ENCODE assay signal across 8 mouse cellular contexts in genomic region chr8:49035519-49035918, GRCm38 (mm10).
A peak's percentile ranks its signal among the peaks of the same experiment; 100 is the strongest.
DNase-seq lines count a peak whose midpoint lies in the region; ATAC-seq and TF ChIP-seq lines count a peak whose summit lies in the region.

No protein-coding gene starts in this region.

- peaks cover 12% of the 10 kb centered on the region; the same call in 1 of the 2 replicates for H3K4me1 ChIP-seq in hindbrain, embryonic 10.5 days (replicated peaks)
- H3K4me1 ChIP-seq in hindbrain, embryonic 16.5 days (ENCODE audit: control insufficient read depth, insufficient read depth, low read depth, low read length) = no peaks in the 10 kb centered on the region
- no peaks in the 10 kb centered on the region for H3K4me1 ChIP-seq in forebrain, embryonic 13.5 days
- no peaks in the 10 kb centered on the region for H3K4me1 ChIP-seq in neural tube, embryonic 12.5 days

- no peak overlapping the region for H3K4me2 ChIP-seq in hindbrain, embryonic 16.5 days (ENCODE audit: low read length)
- no peak overlapping the region for H3K4me2 ChIP-seq in forebrain, embryonic 13.5 days
- no peak overlapping the region for H3K4me2 ChIP-seq in neural tube, embryonic 12.5 days (replicated peaks)

- no peaks in the 10 kb centered on the region for H3K9me3 ChIP-seq in hindbrain, embryonic 10.5 days
- peaks cover 3% of the 10 kb centered on the region; the same call in 1 of the 2 replicates for H3K9me3 ChIP-seq in hindbrain, embryonic 16.5 days (ENCODE audit: control insufficient read depth, low read length)
- no peaks in the 10 kb centered on the region for H3K9me3 ChIP-seq in forebrain, embryonic 13.5 days (replicated peaks)
- H3K9me3 ChIP-seq in neural tube, embryonic 12.5 days = no peaks in the 10 kb centered on the region

- no peak overlapping the region for H3K4me3 ChIP-seq in hindbrain, embryonic 10.5 days
- H3K4me3 ChIP-seq in hindbrain, embryonic 16.5 days (ENCODE audit: low read length) = no peak overlapping the region
- H3K4me3 ChIP-seq in forebrain, embryonic 13.5 days = no peak overlapping the region
- no peak overlapping the region for H3K4me3 ChIP-seq in layer of hippocampus, adult 2 months
- H3K4me3 ChIP-seq in neural tube, embryonic 12.5 days = no peak overlapping the region

- H3K27ac ChIP-seq in hindbrain, embryonic 10.5 days = no peak overlapping the region
- no peak overlapping the region for H3K27ac ChIP-seq in hindbrain, embryonic 16.5 days (ENCODE audit: low read depth, low read length)
- no peak overlapping the region for H3K27ac ChIP-seq in forebrain, embryonic 13.5 days
- no peak overlapping the region for H3K27ac ChIP-seq in layer of hippocampus, adult 2 months
- no peak overlapping the region for H3K27ac ChIP-seq in neural tube, embryonic 12.5 days

- H3K9ac ChIP-seq in hindbrain, embryonic 16.5 days (ENCODE audit: low read depth, low read length) = no peak overlapping the region
- H3K9ac ChIP-seq in forebrain, embryonic 13.5 days = no peak overlapping the region
- no peak overlapping the region for H3K9ac ChIP-seq in neural tube, embryonic 12.5 days

- DNase-seq in hindbrain, embryonic 10.5 days (ENCODE audit: low spot score) = peak; percentile 39
- DNase-seq in WW6 (ENCODE audit: low read depth, low spot score) = peak; percentile 39
- DNase-seq in layer of hippocampus, adult 2 months (ENCODE audit: low spot score in 2 of 2) = peak; percentile 26 to 38
- no peak for DNase-seq in spleen, postnatal 14 days (ENCODE audit: low spot score in 2 of 2)

- no peak for ATAC-seq in hindbrain, embryonic 16.5 days
- peak; percentile 50; the same call in 1 of the 2 replicates for ATAC-seq in forebrain, embryonic 13.5 days
- ATAC-seq in neural tube, embryonic 12.5 days (ENCODE audit: low FRiP score, low read depth) = peak; percentile 73
- no peak for ATAC-seq in megakaryocyte-erythroid progenitor cell, adult 5-6 weeks (replicated peaks; ENCODE audit: low FRiP score, low TSS enrichment, poor library complexity, severe bottlenecking)

- peak; percentile 83 for TF ChIP-seq CTCF in layer of hippocampus, adult 2 months (conservative IDR thresholded peaks at IDR 0.05)

- 38% methylated on average over 8 of the region's 8 CpGs for WGBS in hindbrain, embryonic 10.5 days
- WGBS in hindbrain, embryonic 16.5 days = 35% methylated on average over 8 of the region's 8 CpGs
- 30% methylated on average over 8 of the region's 8 CpGs for WGBS in forebrain, embryonic 13.5 days
- 19% methylated on average over 8 of the region's 8 CpGs for WGBS in neural tube, embryonic 12.5 days

- H3K27me3 ChIP-seq in hindbrain, embryonic 10.5 days (ENCODE audit: insufficient read depth, poor library complexity, severe bottlenecking) = 0 out of 2 replicates have a peak, but pooled peaks cover 5% of the 10 kb centered on the region
- no peaks in the 10 kb centered on the region for H3K27me3 ChIP-seq in hindbrain, embryonic 16.5 days (replicated peaks; ENCODE audit: control insufficient read depth, insufficient read depth, low read length)
- H3K27me3 ChIP-seq in forebrain, embryonic 13.5 days = no peaks in the 10 kb centered on the region
- H3K27me3 ChIP-seq in neural tube, embryonic 12.5 days (replicated peaks) = no peaks in the 10 kb centered on the region

- no peaks in the 10 kb centered on the region for H3K36me3 ChIP-seq in hindbrain, embryonic 10.5 days
- H3K36me3 ChIP-seq in hindbrain, embryonic 16.5 days (ENCODE audit: control insufficient read depth, insufficient read depth, low read length) = no peaks in the 10 kb centered on the region
- H3K36me3 ChIP-seq in forebrain, embryonic 13.5 days (ENCODE audit: poor library complexity, severe bottlenecking) = no peaks in the 10 kb centered on the region
- H3K36me3 ChIP-seq in neural tube, embryonic 12.5 days = no peaks in the 10 kb centered on the region

Comparison
In these comparisons a context has a peak if more than half of its experiments do, and no peak if none do; other contexts are left out.
1. DNase-seq: peak in hindbrain, embryonic 10.5 days (single experiment), WW6 (single experiment) and layer of hippocampus, adult 2 months (2 of 2); none in spleen, postnatal 14 days (0 of 2).
2. ATAC-seq: peak in forebrain, embryonic 13.5 days (single experiment) and neural tube, embryonic 12.5 days (single experiment); none in hindbrain, embryonic 16.5 days (single experiment) and megakaryocyte-erythroid progenitor cell, adult 5-6 weeks (single experiment).